Mouse (Mus musculus) bone marrow, adult 2 months (tissue): ENCODE measurements around the gene Nav2.

Source experiments
- CTCF ChIP-seq: fragments of 200-500 bp; IDR thresholded peaks from 2 replicates; pipeline ENCODE4 v1.5.1; 2011; ENCODE audit warnings: low read length, control low read depth; ENCODE audit not compliant: control insufficient read depth, insufficient read depth
- POLR2A ChIP-seq: fragments of 200-500 bp; IDR thresholded peaks from 2 replicates; pipeline ENCODE4 v1.6.1; 2011; ENCODE audit warnings: low read depth, mild to moderate bottlenecking, control low read depth, low read length, borderline replicate concordance; ENCODE audit not compliant: control insufficient read depth

DNA sequence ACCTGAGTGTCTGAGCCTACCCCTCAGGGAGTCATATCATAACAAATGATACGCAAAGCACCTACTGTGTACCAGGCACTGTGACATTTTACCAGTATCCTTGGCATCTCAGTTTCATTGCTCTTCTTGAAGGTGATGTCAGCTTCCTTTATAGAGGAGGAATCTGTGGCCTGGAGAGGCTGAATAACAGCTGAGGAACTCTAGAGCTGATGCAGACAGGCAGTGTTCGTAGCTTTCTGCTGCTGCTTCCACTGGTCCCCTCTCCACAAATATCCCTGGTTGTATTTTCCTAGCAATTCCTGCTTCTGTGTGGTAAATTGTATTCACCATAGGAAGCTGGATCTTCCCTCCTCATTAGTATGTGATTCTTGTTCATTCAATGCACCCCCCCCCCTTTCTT lies 462.8 kb downstream of the Nav2 start:
- TF ChIP-seq CTCF (no peak), POLR2A (no peak)
